Mouse (Mus musculus) mature B cell (primary cell): Measurements from ENCODE around the gene Stum.
"Not testable (repeated sequence)": the region's sequence is repeated elsewhere in the genome, so short reads cannot be mapped to it uniquely, and the experiment has no call there.

Experiments used
- in situ Hi-C: fragments of 300-500 bp; cut with MboI; formaldehyde crosslinking; loops from 2 replicates; pipeline ENCODE4 v1.14.3; 2019

Gene Stum

GRCm38 (mm10) chr1:180406336-180407035 is 76.8 kb downstream of the Stum start:
- in situ Hi-C loops: loop anchor here (5.0 kb wide), 1 partner anchor 129 kb away; no protein-coding TSS in a partner anchor

- in situ Hi-C loops: loop anchor here (5.0 kb wide), 1 partner anchor 128 kb away; no protein-coding TSS in a partner anchor
Measured at GRCm38 (mm10) chr1:180405576-180406335, 77.5 kb downstream of the Stum start.

- in situ Hi-C loops: loop anchor here (5.0 kb wide), 1 partner anchor 127 kb away; no protein-coding TSS in a partner anchor
Measured at GRCm38 (mm10) chr1:180404706-180405105, 78.6 kb downstream of the Stum start.

- in situ Hi-C loops: no loop called here
Measured at GRCm38 (mm10) chr1:180403694-180404606, 79.4 kb downstream of the Stum start.

DNA sequence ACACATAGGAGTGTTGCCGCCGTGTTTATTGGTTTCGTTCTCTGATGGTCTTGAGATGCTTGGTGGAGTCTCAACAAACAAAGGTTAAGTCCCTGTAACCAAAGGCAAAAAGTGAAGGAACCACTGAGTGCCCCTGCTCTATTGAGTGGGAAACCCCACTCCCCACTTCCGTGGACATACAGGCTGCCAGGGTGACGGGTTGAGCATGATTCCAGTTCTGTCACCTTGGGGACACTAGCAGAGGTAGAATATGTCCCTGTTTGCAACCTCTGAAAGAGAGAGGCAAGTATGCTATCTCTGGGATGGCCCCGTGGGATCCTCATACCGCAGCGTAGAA is 80.0 kb downstream of the Stum start:
- in situ Hi-C loops: no loop called here

DNA sequence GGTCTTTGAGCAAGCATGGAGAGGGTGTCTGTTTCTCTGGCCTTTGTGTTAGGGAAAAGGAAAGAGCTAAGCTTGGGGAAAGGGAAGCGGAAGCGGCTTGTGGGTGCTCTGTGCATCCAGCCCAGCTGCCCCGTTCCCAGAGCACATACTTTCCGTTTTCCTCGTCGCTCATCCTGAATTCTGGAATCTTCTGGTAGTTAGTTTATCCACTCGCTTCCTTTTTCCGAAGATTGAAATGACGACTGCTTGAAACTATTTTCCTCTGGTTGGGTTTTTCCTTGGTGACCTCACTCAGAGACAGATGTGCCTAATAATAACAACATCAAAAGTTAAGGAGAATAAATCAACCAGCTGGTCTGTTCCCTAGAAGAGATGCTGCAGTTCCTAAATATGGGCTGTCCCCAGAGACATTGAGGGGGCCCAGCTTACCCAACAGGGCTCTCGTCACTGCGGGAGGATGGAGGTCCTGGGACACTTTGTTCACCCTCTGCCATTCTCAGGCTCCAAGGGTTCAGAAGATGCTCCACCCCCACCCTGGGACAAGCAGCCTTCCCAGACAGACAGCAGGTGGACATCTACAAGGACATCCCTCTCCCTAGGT is 80.7 kb downstream of the Stum start:
- in situ Hi-C loops: no loop called here

DNA sequence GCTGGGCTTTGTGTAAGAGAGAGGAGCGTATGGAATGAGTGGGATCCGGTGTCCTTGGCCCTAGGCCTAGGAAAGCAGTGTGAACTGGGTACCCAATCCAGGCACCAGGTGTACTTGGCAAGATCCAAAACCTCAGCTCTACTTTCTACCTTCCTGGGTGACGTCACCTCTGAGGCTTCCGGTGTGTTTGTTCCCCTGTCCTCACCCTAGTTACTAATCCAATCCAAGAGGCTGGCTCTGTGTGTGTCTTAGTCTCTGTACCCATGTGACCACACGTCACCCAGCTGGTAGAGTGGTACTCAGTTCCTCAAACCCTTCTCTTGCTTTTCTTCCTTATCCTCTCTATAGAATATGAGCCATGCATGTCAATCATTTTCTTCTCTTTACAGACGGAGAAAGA is 81.6 kb downstream of the Stum start:
- in situ Hi-C loops: no loop called here

DNA sequence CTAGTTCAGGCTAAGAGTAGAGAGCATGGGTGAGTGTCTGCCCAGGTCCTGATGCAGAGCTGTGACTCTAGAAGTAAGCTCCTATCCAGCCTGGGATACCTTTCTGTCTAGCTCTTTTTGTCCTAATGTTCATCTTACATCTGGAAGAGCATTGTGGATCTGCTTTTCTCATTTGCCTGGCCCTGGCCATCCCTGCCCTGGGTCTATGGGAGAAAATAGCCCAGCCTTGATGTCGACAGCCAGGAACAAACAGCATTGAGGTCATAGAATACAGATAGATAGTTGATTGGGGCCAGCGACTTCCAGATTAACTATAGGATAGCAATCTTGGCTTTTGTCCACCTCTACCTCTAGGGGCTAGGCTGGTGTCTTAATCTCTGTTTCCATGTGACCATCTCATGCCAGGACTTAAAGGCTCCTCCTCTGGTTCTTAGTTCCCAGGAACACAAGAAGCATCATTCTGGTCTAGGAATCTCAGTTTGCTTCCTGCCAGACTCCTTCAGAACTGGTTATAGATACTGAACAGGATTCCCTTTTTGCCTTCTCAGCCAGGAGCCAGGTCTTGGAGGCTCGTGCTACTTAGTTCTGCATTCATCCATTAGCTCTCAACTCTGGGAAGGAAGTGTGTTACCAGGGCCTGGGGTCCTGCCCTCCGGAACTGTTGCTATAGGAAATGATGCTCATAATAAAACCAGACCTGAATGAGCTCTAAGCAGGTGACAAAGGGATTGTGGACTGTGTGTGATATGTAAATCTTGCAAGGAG is 82.4 kb downstream of the Stum start:
- in situ Hi-C loops: no loop called here

GRCm38 (mm10) chr1:180398446-180398845 is 84.9 kb downstream of the Stum start:
- in situ Hi-C loops: no loop called here

DNA sequence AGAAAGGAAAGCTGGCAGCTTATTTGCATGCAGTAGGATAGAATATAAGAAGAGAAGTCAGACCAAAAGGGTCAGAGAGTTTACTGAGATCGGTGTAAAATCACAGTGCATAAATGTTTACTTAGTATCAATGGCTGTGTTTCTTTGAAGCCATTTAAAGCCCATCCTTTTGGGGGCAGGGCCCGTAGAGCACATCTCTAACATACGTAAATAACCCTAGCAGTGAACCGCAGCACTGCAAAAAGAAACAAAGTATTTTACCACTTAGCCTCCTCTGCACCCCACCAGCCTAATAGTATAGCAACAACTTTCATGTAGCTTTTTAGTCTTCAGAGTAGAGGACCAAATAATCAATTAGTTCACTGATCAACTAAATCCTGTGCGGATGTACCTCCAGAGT is 85.6 kb downstream of the Stum start:
- in situ Hi-C loops: no loop called here

GRCm38 (mm10) chr1:180393873-180394272 is 89.4 kb downstream of the Stum start:
- in situ Hi-C loops: no loop called here

- in situ Hi-C loops: no loop called here
Measured at GRCm38 (mm10) chr1:180393017-180393797, 90.1 kb downstream of the Stum start.

DNA sequence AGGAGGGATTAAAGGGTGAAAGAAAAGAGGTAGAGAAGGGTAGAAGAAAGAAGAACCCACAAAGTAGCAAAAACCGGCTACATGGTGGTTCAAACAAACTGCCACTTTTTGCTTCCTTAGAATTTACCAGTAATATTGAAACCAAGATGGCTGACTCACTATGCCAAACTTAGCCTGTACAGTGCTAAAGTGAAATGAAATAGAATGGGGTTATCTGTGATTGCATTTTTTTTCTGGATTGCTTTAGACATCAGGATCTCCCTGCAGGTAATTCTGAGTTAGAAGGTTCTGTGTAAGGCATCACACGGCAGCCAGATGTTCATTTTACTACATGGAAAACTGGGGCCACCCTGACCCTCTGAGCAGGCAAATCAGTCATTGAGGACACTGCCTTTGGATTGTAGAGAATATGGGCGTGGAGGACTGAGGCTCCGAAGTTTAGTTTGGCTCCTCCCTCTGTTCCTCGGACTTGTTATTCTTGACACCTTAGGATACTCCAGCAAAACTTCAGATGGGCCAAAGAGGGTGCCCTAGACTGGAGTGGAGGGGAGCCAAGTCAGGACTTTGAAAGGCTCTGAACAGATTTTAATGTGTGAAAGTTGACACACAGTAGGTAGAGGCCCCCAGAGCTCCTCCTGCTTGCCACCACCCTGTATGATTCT is 91.0 kb downstream of the Stum start:
- in situ Hi-C loops: no loop called here

GRCm38 (mm10) chr1:180391575-180391945 is 91.7 kb downstream of the Stum start:
- in situ Hi-C loops: no loop called here

DNA sequence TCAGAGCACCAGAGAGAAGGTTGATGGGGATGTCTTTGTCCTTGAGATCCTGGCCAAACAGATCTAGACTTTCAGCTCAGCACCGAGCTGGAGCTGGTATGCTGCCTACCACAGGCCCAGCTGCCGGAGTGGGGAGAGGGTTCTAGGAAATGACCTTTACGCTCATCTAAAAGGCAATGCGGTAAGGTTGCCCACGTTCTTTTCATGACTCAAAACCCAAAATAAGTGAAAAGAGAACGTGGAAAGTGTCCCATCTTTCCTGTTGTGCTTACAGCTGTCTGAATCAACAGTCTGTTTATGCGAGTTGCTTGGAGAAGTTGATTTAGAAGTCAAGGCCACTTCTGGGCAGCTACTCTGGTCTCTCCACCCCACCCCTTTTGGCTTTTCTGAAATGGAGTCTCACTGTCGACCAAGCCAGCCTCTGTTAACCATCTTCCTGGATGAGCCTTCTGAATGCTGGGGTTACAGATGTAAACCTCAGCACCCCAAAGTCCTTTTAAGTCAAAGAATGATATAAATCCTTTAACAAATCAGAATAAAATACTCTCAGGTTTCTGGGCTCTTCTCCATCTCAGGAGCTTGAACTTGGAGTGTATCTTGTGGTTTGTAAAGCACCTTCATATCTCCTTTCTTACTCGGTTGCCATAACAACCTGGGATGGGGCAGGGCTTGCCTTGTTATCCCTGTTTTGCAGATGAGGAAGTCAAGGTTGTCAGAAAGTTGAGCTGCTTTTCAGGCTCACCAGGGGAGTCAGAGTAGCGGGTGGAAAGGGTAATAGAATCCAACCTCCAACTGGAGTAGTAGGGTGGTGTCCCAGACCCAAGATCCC is 92.3 kb downstream of the Stum start:
- in situ Hi-C loops: no loop called here

DNA sequence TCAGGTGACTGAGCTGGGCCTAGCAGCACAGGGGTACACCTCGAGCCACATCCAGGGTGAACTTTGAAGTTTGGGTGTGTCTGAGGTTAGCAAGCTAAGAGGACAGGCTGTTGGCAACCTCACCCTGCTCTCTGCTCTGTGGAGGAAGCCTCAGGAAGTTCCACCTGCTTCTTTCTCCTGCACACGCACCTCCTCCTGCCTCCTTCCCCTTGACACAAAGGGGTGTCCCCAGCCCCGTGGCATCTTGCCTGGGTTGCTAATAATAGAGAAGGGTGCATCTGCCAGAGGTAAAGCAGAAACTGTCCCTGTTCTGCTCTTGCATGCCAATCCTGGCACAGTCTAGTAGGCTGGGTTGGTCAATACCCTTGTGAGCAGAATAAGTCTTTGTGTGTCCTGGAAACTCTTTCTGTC is 93.0 kb downstream of the Stum start:
- in situ Hi-C loops: no loop called here

GRCm38 (mm10) chr1:180389213-180389760 is 94.0 kb downstream of the Stum start:
- in situ Hi-C loops: not testable (repeated sequence)

DNA sequence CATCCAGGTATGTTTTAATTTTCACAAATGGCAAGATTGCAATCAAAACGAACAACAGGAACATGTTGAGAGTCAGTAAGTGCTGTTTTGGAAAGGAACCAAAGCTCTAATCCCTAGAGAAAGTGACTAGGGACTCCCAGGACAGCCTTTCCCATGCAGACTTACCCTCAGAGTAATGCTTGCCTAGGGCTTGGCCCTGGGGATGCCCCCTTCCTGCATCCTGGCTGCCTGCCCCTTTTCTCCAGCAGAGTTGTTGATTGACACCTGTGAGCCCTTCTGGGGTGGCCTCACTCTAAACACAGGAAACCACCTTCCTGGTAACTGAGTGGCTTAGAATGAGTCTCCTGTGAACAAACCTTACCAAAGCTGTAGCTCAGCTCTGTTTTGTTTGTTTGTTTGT is 94.8 kb downstream of the Stum start:
- in situ Hi-C loops: no loop called here
